Mouse (Mus musculus) cerebellum, adult 18-20 months (tissue): ENCODE measurements around the gene Armc8.

Experiments used
- DNase-seq, 2 experiments: peaks; one replicate each; pipeline ENCODE4 v3.0.0; 2021

The Armc8 gene

DNA sequence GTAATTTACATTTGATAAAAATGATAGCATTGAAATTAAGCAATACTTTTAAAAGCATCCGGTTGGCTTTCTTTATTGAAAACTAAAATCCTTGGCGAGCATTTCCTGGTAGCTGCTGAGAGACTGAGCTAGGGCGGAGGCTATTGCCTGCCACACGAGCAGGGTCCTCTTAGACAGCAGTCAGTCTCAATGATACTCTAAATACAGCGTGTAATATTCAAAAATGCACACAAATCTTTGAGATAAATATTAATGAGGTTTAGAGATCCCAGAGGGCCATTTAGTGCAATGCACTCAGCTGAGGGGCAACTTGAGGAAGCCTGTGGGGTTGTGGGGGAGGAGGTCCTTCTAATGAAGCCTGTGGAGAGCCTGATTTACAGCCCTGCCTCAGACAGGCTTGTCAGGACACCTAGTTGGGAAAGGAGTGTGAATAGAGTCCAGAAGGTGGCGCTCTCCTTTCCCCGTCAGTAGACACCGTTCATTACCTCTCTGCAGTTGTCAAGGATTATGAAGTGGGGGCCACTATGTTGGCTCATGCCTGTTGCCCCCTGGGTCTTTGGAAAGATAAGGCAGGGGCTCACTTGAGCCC is 124.0 kb downstream of the Armc8 start:
- peak; percentile 26 to 37 for DNase-seq

DNA sequence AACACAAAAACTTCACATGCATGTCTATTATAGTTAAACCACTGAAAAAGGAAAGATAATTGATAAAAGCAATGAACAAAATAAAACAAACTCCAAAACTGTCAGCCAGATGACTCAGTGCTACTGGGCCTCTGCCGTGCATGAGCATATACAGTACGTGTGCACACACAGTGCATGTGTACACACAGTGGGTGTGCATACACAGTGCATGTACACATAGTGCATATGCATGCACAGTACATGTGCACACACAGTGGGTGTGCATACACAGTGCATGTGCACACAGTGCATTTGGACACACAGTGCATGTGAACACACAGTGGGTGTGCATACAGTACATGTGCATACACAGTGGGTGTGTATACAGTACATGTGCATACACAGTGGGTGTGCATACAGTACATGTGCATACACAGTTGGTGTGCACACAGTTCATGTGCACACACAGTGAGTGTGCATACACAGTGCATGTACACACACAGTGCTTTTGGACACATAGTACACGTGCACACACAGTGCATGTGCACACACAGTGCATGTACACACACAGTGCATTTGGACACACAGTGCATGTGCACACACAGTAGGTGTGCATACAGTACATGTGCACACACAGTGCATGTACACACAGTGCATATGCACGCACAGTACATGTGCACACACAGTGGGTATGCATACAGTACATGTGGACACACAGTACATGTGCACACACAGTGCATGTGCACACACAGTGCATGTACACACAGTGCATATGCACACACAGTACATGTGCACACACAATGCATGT is 126.9 kb downstream of the Armc8 start:
- no peak for DNase-seq

DNA sequence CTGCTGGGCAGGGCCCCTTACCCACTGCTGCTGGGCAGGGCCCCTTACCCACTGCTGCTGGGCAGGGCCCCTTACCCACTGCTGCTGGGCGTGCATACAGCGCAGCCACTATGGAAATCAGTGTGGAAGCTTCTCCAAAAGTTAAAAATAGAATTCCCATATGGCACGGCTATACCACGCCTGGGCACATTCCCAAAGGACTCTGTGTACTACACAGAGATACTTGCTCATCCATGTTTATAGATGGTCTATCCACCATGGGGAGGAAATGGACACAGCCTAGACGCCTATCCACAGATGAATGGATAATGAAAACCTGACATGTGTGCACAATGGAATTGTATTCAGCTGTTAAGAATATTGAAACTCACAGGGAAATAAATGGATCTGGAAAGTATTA is 127.8 kb downstream of the Armc8 start:
- no peak for DNase-seq

DNA sequence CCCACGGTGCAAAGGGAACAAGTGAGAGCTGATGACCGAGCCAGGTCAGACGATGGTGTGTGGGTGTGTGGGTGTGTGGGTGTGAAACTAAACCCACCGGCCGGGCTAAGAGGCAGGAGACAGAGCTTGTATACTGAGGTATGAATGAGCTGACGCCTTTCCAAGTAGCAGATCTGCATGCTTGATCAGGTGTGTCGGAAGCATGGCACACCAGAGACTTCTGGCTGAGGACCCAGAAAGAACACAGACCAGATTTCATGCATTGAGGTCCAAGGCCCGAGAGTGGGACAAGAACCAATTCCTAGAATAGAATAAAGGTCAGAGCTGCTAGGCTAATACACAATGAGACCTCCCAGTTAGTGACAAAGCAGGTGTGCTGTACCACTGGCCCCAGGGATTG is 129.6 kb downstream of the Armc8 start:
- no peak for DNase-seq

DNA sequence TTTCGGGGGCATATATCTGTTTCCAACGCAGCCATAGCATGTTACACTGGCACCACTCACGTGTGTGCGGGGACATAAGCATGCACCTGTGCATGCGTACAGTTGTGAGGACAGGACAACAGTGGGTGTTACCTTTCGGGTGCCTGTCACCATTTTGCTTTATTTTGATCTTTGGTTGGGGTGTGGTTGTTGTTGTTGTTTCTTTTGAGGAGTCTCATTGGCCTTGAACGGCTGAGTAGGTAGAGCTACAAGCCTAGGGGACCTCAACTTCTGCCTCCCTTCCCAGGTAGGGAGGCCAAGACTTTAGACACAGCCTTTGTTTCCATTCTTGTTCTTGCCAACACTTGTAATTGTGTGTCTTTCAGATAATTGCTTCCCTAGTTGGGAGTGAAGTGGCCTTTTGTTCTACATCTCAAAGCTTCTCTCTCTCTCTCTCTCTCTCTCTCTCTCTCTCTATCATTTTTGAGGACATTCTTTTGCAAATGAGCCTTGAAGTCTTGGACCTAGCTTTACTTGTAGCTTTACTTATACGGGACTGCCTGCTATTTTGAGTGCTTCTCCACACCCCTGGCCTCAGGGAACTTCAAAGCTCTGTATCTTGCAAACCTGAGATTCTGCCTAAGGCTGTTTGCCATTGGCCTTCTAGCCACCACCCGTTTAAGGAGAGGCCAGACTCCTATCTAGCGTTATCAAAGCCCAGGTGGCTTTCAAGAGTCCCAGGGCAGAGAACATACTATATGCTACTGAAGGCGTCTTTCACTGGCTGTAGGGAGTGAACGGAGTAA is 130.7 kb downstream of the Armc8 start:
- DNase-seq, result no peak

DNA sequence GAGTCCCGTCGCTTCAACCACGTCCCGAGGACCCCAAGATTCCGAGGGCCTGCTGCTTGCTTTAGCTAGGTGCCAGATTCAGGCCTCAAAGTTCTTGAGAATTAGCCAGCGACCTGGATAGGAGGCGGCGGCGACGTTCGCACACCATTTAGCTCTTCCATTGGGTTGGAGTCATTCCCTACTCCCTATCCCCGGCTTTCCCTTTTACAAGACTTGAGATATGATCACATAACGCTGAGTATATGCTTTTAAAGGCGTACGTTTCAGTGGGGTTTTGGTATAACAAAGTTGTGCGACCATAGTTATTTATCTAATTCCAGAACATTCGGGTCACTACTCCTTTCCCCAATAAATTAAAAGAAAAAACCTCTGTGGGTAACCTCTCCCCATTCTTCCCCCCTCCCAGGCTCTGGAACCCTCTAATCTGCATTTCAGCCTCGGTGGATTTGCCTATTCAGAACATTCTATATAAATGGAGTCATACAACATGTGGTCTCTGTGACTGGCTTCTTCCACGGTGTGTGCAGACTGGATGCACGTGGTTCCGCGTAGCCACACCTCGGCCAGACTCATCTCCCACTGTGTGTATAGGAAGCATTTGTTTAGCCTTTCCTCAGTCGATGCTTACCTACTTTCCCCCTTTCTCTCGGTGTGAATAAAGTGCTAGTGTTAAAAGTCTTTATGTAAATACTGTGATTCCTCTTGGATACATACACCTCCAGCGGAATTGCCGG is 131.5 kb downstream of the Armc8 start, which contains the start of gene Mras:
TSS of gene Mras (minus strand) at position 351 of the 734 bp plus-strand sequence.
- DNase-seq, result peak in 1 of 2 experiments; percentile 26

DNA sequence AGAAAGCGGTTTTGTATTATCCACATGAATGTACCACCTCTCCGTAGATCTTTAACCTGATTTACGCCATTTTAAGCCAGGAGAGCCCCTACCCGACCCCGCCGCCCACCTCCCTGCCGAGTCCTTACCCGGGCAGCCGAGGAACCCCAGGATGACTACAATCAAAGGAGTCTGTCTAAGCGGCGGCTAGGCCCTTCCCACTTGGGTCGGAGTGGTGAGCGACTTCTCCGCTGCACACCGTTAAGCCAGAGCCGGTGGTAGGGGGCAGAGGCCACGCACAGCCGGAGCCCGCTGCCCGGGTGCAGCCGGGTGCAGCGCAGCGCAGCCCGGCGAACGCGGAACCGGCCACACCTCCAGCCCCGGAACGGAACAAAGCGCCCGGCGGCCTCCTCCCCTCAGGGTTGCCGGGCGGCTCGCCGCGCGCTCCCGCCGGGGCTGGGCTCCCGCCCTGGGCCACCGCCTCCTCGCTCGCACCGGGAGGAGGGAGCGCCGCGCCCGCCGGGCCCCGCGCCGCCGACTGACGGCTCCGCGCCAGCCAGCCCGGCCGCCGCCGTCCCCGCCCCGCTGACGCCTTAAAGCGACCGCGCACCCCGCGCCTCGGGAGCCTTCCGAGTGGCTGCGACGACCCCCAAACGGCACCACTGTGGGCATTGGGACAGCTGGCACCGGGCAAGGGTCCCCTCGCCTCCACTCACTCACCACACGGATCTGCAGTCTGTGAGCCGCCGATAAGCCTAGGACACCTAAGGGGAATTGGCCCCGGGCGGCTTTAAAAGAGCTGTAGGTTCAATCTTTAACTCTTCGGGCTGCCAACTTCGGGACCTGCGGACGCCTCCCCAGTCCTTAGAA is 132.3 kb downstream of the Armc8 start:
- DNase-seq, result peak; percentile 81 to 91

GRCm38 (mm10) chr9:99435619-99436181 is 133.0 kb downstream of the Armc8 start:
- DNase-seq, result peak; percentile 58 to 67

- peak in 1 of 2 experiments; percentile 24 for DNase-seq
Observed at GRCm38 (mm10) chr9:99434892-99435618, 133.6 kb downstream of the Armc8 start.

- no peak for DNase-seq
Observed at GRCm38 (mm10) chr9:99432478-99432877, 136.2 kb downstream of the Armc8 start.

DNA sequence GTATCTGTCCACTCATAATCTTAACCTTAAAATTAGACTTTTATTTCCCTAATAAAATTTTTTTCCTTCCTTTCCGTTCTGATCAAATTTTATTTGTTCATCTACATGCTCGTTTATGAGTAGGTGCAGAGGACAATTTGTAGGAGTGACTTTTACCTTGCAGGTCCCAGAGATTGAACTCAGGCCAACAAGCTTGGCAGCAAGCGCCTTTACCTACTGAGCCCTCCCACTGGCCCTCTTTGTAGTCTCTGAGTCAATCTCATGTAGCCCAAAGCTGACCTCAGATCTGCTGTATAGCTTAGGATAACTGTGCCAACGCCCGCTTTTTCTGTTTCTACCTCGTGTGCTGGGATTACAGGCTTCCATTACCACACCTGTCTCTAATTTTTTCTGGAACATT is 136.7 kb downstream of the Armc8 start:
- DNase-seq, result peak; percentile 59 to 69

GRCm38 (mm10) chr9:99431346-99431745 is 137.4 kb downstream of the Armc8 start:
- no peak for DNase-seq

- DNase-seq, result no peak
Observed at GRCm38 (mm10) chr9:99430806-99431205, 137.9 kb downstream of the Armc8 start.

- no peak for DNase-seq
Observed at GRCm38 (mm10) chr9:99429845-99430244, 138.9 kb downstream of the Armc8 start.

- DNase-seq, result no peak
Observed at GRCm38 (mm10) chr9:99428601-99429331, 139.9 kb downstream of the Armc8 start.
